Mouse (Mus musculus): ENCODE results near the gene Kif5a.

Gene Kif5a

DNA sequence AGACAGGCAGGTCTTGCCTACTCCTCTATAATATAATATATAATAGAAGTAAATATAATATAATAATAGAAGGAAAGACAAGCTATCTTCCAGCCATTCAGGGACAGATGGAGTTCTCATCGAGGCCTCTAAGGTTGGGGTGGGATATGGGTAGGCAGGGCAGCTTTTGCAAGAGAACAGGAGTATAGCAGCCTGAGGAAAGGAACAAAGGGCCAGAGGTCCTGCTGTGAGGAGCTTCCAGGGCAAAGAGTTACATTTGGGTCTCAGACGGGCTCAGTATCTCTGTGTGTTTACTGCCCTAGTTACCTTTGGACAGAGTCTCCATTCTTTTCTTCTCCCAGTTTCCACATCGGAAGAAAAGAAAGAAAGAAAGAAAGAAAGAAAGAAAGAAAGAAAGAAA is 483 bp upstream of the Kif5a start:
- H3K36me3 ChIP-seq (ENCODE audit: control insufficient read depth, insufficient read depth, low read length, poor library complexity, severe bottlenecking): no peaks in the 10 kb centered on the region
- no peak for DNase-seq (ENCODE audit: low read depth, low spot score)
- no peaks in the 10 kb centered on the region for H3K27me3 ChIP-seq (ENCODE audit: control insufficient read depth, insufficient read depth, low read length, poor library complexity, severe bottlenecking)

DNA sequence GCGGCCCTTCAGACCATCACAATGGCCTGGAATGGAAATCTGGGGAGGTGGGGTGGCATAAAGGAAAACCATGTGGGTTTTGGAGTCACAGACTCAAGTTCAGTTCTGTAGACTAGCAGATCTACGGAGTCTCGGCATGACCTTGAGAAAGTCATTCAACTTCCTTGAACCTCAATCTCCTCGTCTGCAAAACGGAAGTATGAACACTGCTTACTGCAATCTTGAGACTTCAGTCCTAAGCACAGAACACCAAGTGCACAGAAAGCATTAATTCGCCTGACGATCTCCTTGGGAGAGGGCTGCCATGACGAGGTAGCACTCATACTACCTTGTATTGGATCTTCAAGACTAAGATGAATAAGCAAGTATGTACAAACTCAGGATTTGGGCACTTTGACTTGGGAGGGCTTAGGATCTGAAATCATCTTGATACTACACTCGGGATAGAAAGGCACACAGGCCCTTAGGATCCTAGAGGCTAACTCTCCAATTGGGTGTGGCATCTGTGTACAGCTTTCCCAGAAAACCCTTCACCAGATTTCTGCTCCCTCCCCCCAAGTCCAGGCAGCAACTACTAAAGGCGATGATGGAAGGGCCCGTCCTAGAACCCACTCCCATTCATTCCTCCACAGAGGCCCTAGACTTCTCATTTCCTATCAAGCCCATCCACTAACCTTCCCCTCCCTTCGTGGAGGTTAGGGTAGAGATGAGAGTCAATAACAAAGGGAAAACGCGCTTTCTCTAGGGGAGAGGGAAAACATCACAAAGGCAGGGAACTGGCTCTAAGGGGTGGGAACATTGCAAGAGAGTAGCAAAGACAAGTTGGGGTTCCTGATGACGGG is 1.2 kb downstream of the Kif5a start:
- no peak for DNase-seq (ENCODE audit: low read depth, low spot score)

DNA sequence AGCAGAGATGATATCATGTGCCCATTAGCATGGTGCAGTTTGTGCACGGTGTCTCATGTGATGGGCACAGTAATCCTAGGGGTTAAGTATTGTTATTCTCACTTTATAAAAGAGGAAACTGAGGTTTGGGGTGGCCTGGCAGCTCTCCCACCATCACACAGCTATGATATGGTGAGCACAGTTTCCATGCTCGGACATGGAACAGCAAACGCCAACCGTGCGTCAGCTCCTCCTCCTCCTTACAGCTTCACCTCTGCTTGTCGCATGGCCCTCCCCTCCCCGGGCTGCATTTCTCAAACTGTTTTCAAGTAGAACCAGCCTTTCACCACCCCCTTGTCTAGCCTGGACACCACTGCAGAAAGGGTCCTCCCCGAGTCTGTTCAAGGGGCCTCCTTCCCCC is 4.7 kb downstream of the Kif5a start:
- H3K36me3 ChIP-seq (ENCODE audit: control insufficient read depth, insufficient read depth, low read length, poor library complexity, severe bottlenecking): no peaks in the 10 kb centered on the region
- DNase-seq (ENCODE audit: low read depth, low spot score): peak; percentile 14
- H3K27me3 ChIP-seq (ENCODE audit: control insufficient read depth, insufficient read depth, low read length, poor library complexity, severe bottlenecking): no peaks in the 10 kb centered on the region

More for the DNA sequence above, 1.2 kb downstream of the Kif5a start:
- no peaks in the 10 kb centered on the region for H3K36me3 ChIP-seq (ENCODE audit: control insufficient read depth, insufficient read depth, low read length, poor library complexity, severe bottlenecking)
- no peaks in the 10 kb centered on the region for H3K27me3 ChIP-seq (ENCODE audit: control insufficient read depth, insufficient read depth, low read length, poor library complexity, severe bottlenecking)

- DNase-seq (ENCODE audit: low read depth, low spot score): no peak
- Histone ChIP-seq H3K27me3 (ENCODE audit: control insufficient read depth, insufficient read depth, low read length, poor library complexity, severe bottlenecking) (no peaks in the 10 kb centered on the region), H3K36me3 (ENCODE audit: control insufficient read depth, insufficient read depth, low read length, poor library complexity, severe bottlenecking) (no peaks in the 10 kb centered on the region)
Observed at GRCm38 (mm10) chr10:127257790-127258189, 5.4 kb downstream of the Kif5a start.

- no peak for DNase-seq (ENCODE audit: low read depth, low spot score)
- Histone ChIP-seq H3K36me3 (ENCODE audit: control insufficient read depth, insufficient read depth, low read length, poor library complexity, severe bottlenecking) (no peaks in the 10 kb centered on the region), H3K27me3 (ENCODE audit: control insufficient read depth, insufficient read depth, low read length, poor library complexity, severe bottlenecking) (no peaks in the 10 kb centered on the region)
Observed at GRCm38 (mm10) chr10:127255625-127256345, 7.4 kb downstream of the Kif5a start.

- Histone ChIP-seq H3K36me3 (ENCODE audit: control insufficient read depth, insufficient read depth, low read length, poor library complexity, severe bottlenecking) (no peaks in the 10 kb centered on the region), H3K27me3 (ENCODE audit: control insufficient read depth, insufficient read depth, low read length, poor library complexity, severe bottlenecking) (no peaks in the 10 kb centered on the region)
- DNase-seq (ENCODE audit: low read depth, low spot score): no peak
Observed at GRCm38 (mm10) chr10:127250810-127251209, 12.3 kb downstream of the Kif5a start.

DNA sequence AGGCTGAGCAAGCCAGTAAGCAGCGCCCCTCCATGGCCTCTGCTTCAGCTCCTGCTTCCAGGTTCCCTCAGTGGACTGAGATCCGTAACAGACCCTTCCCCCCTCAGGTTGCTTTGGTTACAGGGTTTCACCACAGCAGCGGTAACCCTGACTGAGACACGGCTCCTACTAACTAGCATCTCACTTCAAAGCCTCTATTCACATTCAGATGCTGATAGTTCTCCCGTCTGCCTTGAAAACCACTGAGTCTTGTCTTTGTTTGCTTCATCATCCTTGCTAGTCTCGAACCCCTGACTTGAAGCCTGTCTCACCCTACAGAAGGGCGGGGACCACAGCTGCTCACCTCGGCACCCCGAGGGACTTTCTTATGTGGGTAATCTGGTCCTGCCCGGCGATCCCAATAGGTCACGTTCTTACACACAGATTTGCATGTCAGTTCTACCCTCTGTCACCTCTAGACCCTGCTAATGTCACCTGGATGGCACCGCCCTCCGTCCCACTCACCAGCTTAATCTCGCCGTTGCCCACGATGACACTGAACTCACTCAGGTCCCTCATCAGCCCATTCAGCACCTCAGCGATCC is 24.8 kb downstream of the Kif5a start:
- Histone ChIP-seq H3K36me3 (ENCODE audit: control insufficient read depth, insufficient read depth, low read length, poor library complexity, severe bottlenecking) (no peaks in the 10 kb centered on the region), H3K27me3 (ENCODE audit: control insufficient read depth, insufficient read depth, low read length, poor library complexity, severe bottlenecking) (no peaks in the 10 kb centered on the region)
- DNase-seq (ENCODE audit: low read depth, low spot score): no peak

DNA sequence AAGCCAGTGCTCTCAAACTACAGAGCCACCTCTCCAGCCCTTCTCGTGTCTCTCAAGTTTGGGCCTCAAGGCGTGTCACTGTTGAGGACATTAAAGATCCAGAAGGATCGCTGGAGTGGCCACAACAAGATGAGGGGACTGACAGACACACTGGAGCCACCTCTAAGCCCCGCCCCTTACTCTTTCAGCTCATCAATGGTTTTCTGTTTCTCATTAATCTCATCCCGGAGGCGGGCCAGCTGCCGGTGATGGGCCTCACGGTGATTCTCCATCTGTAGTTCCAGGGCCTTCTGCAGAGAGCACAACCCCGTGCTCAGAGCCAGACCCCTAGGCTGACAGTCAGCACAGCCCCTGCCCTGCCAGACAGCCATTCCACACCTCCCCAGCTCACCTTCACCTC is 26.6 kb downstream of the Kif5a start:
- H3K27me3 ChIP-seq (ENCODE audit: control insufficient read depth, insufficient read depth, low read length, poor library complexity, severe bottlenecking): no peaks in the 10 kb centered on the region
- no peak for DNase-seq (ENCODE audit: low read depth, low spot score)

DNA sequence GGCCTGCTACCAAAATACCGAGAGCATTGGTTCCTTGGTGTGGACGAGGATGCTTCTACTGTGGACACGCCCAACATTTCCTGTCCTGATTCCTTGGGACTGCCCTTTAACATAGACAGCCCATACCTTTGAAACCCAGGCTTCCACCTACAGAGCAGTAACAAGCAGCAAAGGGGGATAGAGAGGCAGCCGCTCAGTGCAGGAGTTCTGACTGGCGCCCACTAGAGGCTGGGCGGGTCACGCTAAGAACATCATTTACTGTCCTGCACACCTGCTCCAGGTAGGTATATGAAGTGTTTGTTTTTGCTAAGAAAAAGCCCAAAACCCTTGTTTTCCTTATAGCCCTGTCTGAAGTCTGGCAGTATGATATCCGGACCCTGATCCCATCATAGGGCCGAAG is 30.0 kb downstream of the Kif5a start:
- peak; percentile 45 for DNase-seq (ENCODE audit: low read depth, low spot score)
- H3K36me3 ChIP-seq (ENCODE audit: control insufficient read depth, insufficient read depth, low read length, poor library complexity, severe bottlenecking): no peaks in the 10 kb centered on the region
- no peaks in the 10 kb centered on the region for H3K27me3 ChIP-seq (ENCODE audit: control insufficient read depth, insufficient read depth, low read length, poor library complexity, severe bottlenecking)

More for the DNA sequence above, 26.6 kb downstream of the Kif5a start:
- H3K36me3 ChIP-seq (ENCODE audit: control insufficient read depth, insufficient read depth, low read length, poor library complexity, severe bottlenecking): no peaks in the 10 kb centered on the region

DNA sequence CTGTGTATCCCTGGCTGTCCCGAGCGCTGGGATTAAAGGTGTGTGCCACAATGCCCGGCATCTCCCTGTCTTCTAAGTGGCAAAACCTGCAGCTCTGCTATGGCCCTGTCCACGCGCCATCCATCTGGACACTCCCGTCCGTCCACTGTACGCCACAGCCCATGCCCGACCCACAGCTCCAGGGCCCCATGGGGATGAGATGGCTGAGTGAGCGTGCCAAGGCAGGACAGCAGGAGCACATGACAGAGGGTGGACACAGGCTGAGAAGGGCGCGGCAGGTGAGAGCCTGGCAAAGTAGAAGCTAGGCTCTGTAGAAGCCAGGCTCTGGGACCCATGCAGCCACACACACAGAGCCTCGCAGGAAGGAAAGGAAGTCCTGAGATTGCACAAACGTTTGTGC is 31.4 kb downstream of the Kif5a start:
- no peak for DNase-seq (ENCODE audit: low read depth, low spot score)
- Histone ChIP-seq H3K27me3 (ENCODE audit: control insufficient read depth, insufficient read depth, low read length, poor library complexity, severe bottlenecking) (no peaks in the 10 kb centered on the region), H3K36me3 (ENCODE audit: control insufficient read depth, insufficient read depth, low read length, poor library complexity, severe bottlenecking) (no peaks in the 10 kb centered on the region)

- Histone ChIP-seq H3K27me3 (ENCODE audit: control insufficient read depth, insufficient read depth, low read length, poor library complexity, severe bottlenecking) (no peaks in the 10 kb centered on the region), H3K36me3 (ENCODE audit: control insufficient read depth, insufficient read depth, low read length, poor library complexity, severe bottlenecking) (no peaks in the 10 kb centered on the region)
- DNase-seq (ENCODE audit: low read depth, low spot score): no peak
Observed at GRCm38 (mm10) chr10:127230693-127231092, 32.5 kb downstream of the Kif5a start.

- DNase-seq (ENCODE audit: low read depth, low spot score): peak; percentile 86
Observed at GRCm38 (mm10) chr10:127228897-127229296, 34.3 kb downstream of the Kif5a start.

GRCm38 (mm10) chr10:127227163-127227562 is 36.0 kb downstream of the Kif5a start:
- Histone ChIP-seq H3K36me3 (ENCODE audit: control insufficient read depth, insufficient read depth, low read length, poor library complexity, severe bottlenecking) (no peaks in the 10 kb centered on the region), H3K27me3 (ENCODE audit: control insufficient read depth, insufficient read depth, low read length, poor library complexity, severe bottlenecking) (no peaks in the 10 kb centered on the region)
- no peak for DNase-seq (ENCODE audit: low read depth, low spot score)

More at GRCm38 (mm10) chr10:127228897-127229296, 34.3 kb downstream of the Kif5a start:
- Histone ChIP-seq H3K27me3 (ENCODE audit: control insufficient read depth, insufficient read depth, low read length, poor library complexity, severe bottlenecking) (no peaks in the 10 kb centered on the region), H3K36me3 (ENCODE audit: control insufficient read depth, insufficient read depth, low read length, poor library complexity, severe bottlenecking) (no peaks in the 10 kb centered on the region)

GRCm38 (mm10) chr10:127226318-127226895 is 36.7 kb downstream of the Kif5a start:
- Histone ChIP-seq H3K36me3 (ENCODE audit: control insufficient read depth, insufficient read depth, low read length, poor library complexity, severe bottlenecking) (no peaks in the 10 kb centered on the region), H3K27me3 (ENCODE audit: control insufficient read depth, insufficient read depth, low read length, poor library complexity, severe bottlenecking) (no peaks in the 10 kb centered on the region)
- no peak for DNase-seq (ENCODE audit: low read depth, low spot score)

- peak; percentile 56 for DNase-seq (ENCODE audit: low read depth, low spot score)
- Histone ChIP-seq H3K36me3 (ENCODE audit: control insufficient read depth, insufficient read depth, low read length, poor library complexity, severe bottlenecking) (no peaks in the 10 kb centered on the region), H3K27me3 (ENCODE audit: control insufficient read depth, insufficient read depth, low read length, poor library complexity, severe bottlenecking) (no peaks in the 10 kb centered on the region)
Observed at GRCm38 (mm10) chr10:127225732-127226131, 37.4 kb downstream of the Kif5a start.
